Mouse (Mus musculus) hindbrain, embryonic 12.5 days (tissue): Measurements from ENCODE around the gene Dnal1. TPM values are rescaled to one million over a fixed set of nuclear protein-coding genes. Genes with fewer than 3 reads are reported as not detected.
A peak's percentile ranks its signal among the peaks of the same experiment; 100 is the strongest.

Experiments
- ATAC-seq: fragments of 200-750 bp; cut with Nextera tagmentation; 2 replicates; pipeline ENCODE4 v1.8.0; 2017; ENCODE audit warnings: moderate TSS enrichment; ENCODE audit not compliant: low FRiP score
- H3K27ac ChIP-seq: fragments of 300-500 bp; sonication (generic); 2 replicates; pipeline ENCODE4 v1.5.1; 2016; ENCODE audit warnings: mild to moderate bottlenecking
- H3K27me3 ChIP-seq: fragments of 300-500 bp; sonication (generic); 2 replicates; pipeline ENCODE4 v1.6.1; 2016; ENCODE audit warnings: mild to moderate bottlenecking
- H3K36me3 ChIP-seq: fragments of 300-500 bp; sonication (generic); 2 replicates; pipeline ENCODE4 v1.6.1; 2016; ENCODE audit warnings: mild to moderate bottlenecking
- H3K4me1 ChIP-seq: fragments of 300-500 bp; sonication (generic); 2 replicates; pipeline ENCODE4 v1.6.1; 2016
- H3K4me2 ChIP-seq: fragments of 300-500 bp; sonication (generic); replicated peaks from 2 replicates; pipeline ENCODE4 v1.6.1; 2016; ENCODE audit warnings: mild to moderate bottlenecking
- H3K4me3 ChIP-seq: fragments of 300-500 bp; sonication (generic); 2 replicates; pipeline ENCODE4 v1.5.1; 2016; ENCODE audit warnings: mild to moderate bottlenecking
- H3K9ac ChIP-seq: fragments of 300-500 bp; sonication (generic); 2 replicates; pipeline ENCODE4 v1.6.1; 2016; ENCODE audit warnings: mild to moderate bottlenecking, moderate library complexity
- H3K9me3 ChIP-seq: fragments of 300-500 bp; sonication (generic); replicated peaks from 2 replicates; pipeline ENCODE4 v1.6.1; 2016; ENCODE audit warnings: mild to moderate bottlenecking
- whole genome bisulfite sequencing: fragments of 180-500 bp; shearing (Covaris S2); methylation state at CpG from one replicate; pipeline ENCODE4 v1.1.7; 2016; 5-methylcytosine and 5-hydroxymethylcytosine counted together
- polyA plus RNA-seq: library from polyadenylated mRNA; unstranded; fragments of >200 nt; fragmentation: Nextera tagmentation; extraction: Ambion mirVana; gene quantifications from 2 replicates; pipeline ENCODE4 v1.2.1, GENCODE M21; 2016

Gene Dnal1
- polyA plus RNA-seq, 1 experiment from 2014 or later = 8.7 TPM

GRCm38 (mm10) chr12:84153414-84153813 is 39.2 kb downstream of the Dnal1 start:
- Histone ChIP-seq H3K9me3 (no peaks in the 10 kb centered on the region), H3K36me3 (peaks cover 57% of the 10 kb centered on the region), H3K27ac (no peak overlapping the region)

GRCm38 (mm10) chr12:84154786-84155522 is 40.8 kb downstream of the Dnal1 start:
- no peak overlapping the region for H3K27ac ChIP-seq
- no peaks in the 10 kb centered on the region for H3K27me3 ChIP-seq
- H3K4me3 ChIP-seq = no peak overlapping the region
- no peaks in the 10 kb centered on the region for H3K9me3 ChIP-seq
- ATAC-seq = no peak
- no peak overlapping the region for H3K4me2 ChIP-seq
- 70% methylated on average over 11 of the region's 11 CpGs for WGBS
- no peak overlapping the region for H3K9ac ChIP-seq
- H3K36me3 ChIP-seq = peaks cover 72% of the 10 kb centered on the region
- peaks cover 15% of the 10 kb centered on the region for H3K4me1 ChIP-seq

More at GRCm38 (mm10) chr12:84153414-84153813, 39.2 kb downstream of the Dnal1 start:
- Histone ChIP-seq H3K4me3 (no peak overlapping the region), H3K27me3 (no peaks in the 10 kb centered on the region), H3K9ac (no peak overlapping the region), H3K4me1 (peaks cover 22% of the 10 kb centered on the region), H3K4me2 (no peak overlapping the region)
- ATAC-seq = no peak
- WGBS = 80% methylated on average over 6 of the region's 6 CpGs

GRCm38 (mm10) chr12:84155523-84155871 is 41.3 kb downstream of the Dnal1 start:
- H3K27me3 ChIP-seq = no peaks in the 10 kb centered on the region
- H3K9me3 ChIP-seq = no peaks in the 10 kb centered on the region
- H3K4me3 ChIP-seq = no peak overlapping the region
- peaks cover 11% of the 10 kb centered on the region; the same call in 1 of the 2 replicates for H3K4me1 ChIP-seq
- ATAC-seq = no peak
- H3K36me3 ChIP-seq = peaks cover 77% of the 10 kb centered on the region
- H3K4me2 ChIP-seq = no peak overlapping the region
- H3K27ac ChIP-seq = no peak overlapping the region
- H3K9ac ChIP-seq = no peak overlapping the region
- 83% methylated on average over 2 of the region's 2 CpGs for WGBS

- Histone ChIP-seq H3K36me3 (peaks cover 79% of the 10 kb centered on the region), H3K9me3 (no peaks in the 10 kb centered on the region), H3K27ac (no peak overlapping the region), H3K4me2 (no peak overlapping the region), H3K4me3 (no peak overlapping the region), H3K9ac (no peak overlapping the region), H3K27me3 (no peaks in the 10 kb centered on the region), H3K4me1 (peaks cover 6% of the 10 kb centered on the region; the same call in 1 of the 2 replicates)
- no peak for ATAC-seq
- 96% methylated on average over 18 of the region's 18 CpGs for WGBS
These were observed 42.0 kb downstream of the Dnal1 start for GRCm38 (mm10) chr12:84156210-84156609.

- no peak overlapping the region for H3K4me3 ChIP-seq
- peaks cover 67% of the 10 kb centered on the region for H3K36me3 ChIP-seq
- no peaks in the 10 kb centered on the region for H3K4me1 ChIP-seq
- no peaks in the 10 kb centered on the region for H3K9me3 ChIP-seq
- no peak for ATAC-seq
- no peaks in the 10 kb centered on the region for H3K27me3 ChIP-seq
- no peak overlapping the region for H3K27ac ChIP-seq
- no peak overlapping the region for H3K4me2 ChIP-seq
- H3K9ac ChIP-seq = no peak overlapping the region
- 92% methylated on average over 14 of the region's 14 CpGs for WGBS
These were observed 44.0 kb downstream of the Dnal1 start for GRCm38 (mm10) chr12:84158156-84158555.

GRCm38 (mm10) chr12:84160491-84160890 is 46.3 kb downstream of the Dnal1 start:
- peaks cover 48% of the 10 kb centered on the region for H3K36me3 ChIP-seq
- H3K27me3 ChIP-seq = no peaks in the 10 kb centered on the region
- no peak overlapping the region for H3K4me3 ChIP-seq
- H3K4me2 ChIP-seq = no peak overlapping the region
- H3K9me3 ChIP-seq = no peaks in the 10 kb centered on the region
- H3K9ac ChIP-seq = no peak overlapping the region
- WGBS = 91% methylated on average over 8 of the region's 8 CpGs
- no peak for ATAC-seq
- H3K27ac ChIP-seq = no peak overlapping the region
- H3K4me1 ChIP-seq = no peaks in the 10 kb centered on the region

GRCm38 (mm10) chr12:84161116-84161515 is 47.0 kb downstream of the Dnal1 start:
- Histone ChIP-seq H3K9me3 (no peaks in the 10 kb centered on the region), H3K27ac (no peak overlapping the region), H3K4me2 (no peak overlapping the region), H3K36me3 (peaks cover 44% of the 10 kb centered on the region), H3K4me3 (no peak overlapping the region), H3K27me3 (no peaks in the 10 kb centered on the region), H3K9ac (no peak overlapping the region), H3K4me1 (no peaks in the 10 kb centered on the region)
- ATAC-seq = no peak
- WGBS = 77% methylated on average over 8 of the region's 8 CpGs

GRCm38 (mm10) chr12:84161616-84162433 is 47.7 kb downstream of the Dnal1 start:
- Histone ChIP-seq H3K9me3 (no peaks in the 10 kb centered on the region), H3K4me2 (no peak overlapping the region), H3K27me3 (no peaks in the 10 kb centered on the region), H3K27ac (no peak overlapping the region), H3K4me3 (no peak overlapping the region), H3K9ac (no peak overlapping the region), H3K4me1 (no peaks in the 10 kb centered on the region; the same call in 1 of the 2 replicates), H3K36me3 (peaks cover 37% of the 10 kb centered on the region)
- 76% methylated on average over 14 of the region's 14 CpGs for WGBS
- ATAC-seq = peak; percentile 62

- H3K9ac ChIP-seq = no peak overlapping the region
- no peak for ATAC-seq
- 89% methylated on average over 9 of the region's 9 CpGs for WGBS
These were observed 49.0 kb downstream of the Dnal1 start for GRCm38 (mm10) chr12:84163133-84163532.

GRCm38 (mm10) chr12:84163586-84164110 is 49.5 kb downstream of the Dnal1 start:
- Histone ChIP-seq H3K4me1 (no peaks in the 10 kb centered on the region; the same call in 1 of the 2 replicates), H3K27me3 (no peaks in the 10 kb centered on the region), H3K4me3 (no peak overlapping the region), H3K9ac (no peak overlapping the region), H3K36me3 (peaks cover 28% of the 10 kb centered on the region), H3K4me2 (no peak overlapping the region), H3K9me3 (no peaks in the 10 kb centered on the region), H3K27ac (no peak overlapping the region)
- 72% methylated on average over 11 of the region's 11 CpGs for WGBS
- ATAC-seq = no peak

More at GRCm38 (mm10) chr12:84163133-84163532, 49.0 kb downstream of the Dnal1 start:
- no peaks in the 10 kb centered on the region; the same call in 1 of the 2 replicates for H3K4me1 ChIP-seq
- no peak overlapping the region for H3K4me2 ChIP-seq
- no peaks in the 10 kb centered on the region for H3K27me3 ChIP-seq
- H3K36me3 ChIP-seq = peaks cover 33% of the 10 kb centered on the region
- H3K27ac ChIP-seq = no peak overlapping the region
- no peaks in the 10 kb centered on the region for H3K9me3 ChIP-seq
- no peak overlapping the region for H3K4me3 ChIP-seq

GRCm38 (mm10) chr12:84165631-84166373 is 51.6 kb downstream of the Dnal1 start:
- no peak for ATAC-seq
- no peak overlapping the region for H3K9ac ChIP-seq
- H3K4me2 ChIP-seq = no peak overlapping the region
- H3K4me1 ChIP-seq = no peaks in the 10 kb centered on the region; the same call in 1 of the 2 replicates
- WGBS = 66% methylated on average over 8 of the region's 8 CpGs
- H3K36me3 ChIP-seq = peaks cover 10% of the 10 kb centered on the region
- H3K27me3 ChIP-seq = no peaks in the 10 kb centered on the region
- H3K4me3 ChIP-seq = no peak overlapping the region
- H3K9me3 ChIP-seq = no peaks in the 10 kb centered on the region
- no peak overlapping the region for H3K27ac ChIP-seq

GRCm38 (mm10) chr12:84170610-84171009 is 56.4 kb downstream of the Dnal1 start:
- no peak overlapping the region for H3K9ac ChIP-seq
- H3K4me1 ChIP-seq = peaks cover 6% of the 10 kb centered on the region
- WGBS = 92% methylated on average over 10 of the region's 10 CpGs
- H3K4me2 ChIP-seq = no peak overlapping the region
- peaks cover 34% of the 10 kb centered on the region for H3K36me3 ChIP-seq
- no peaks in the 10 kb centered on the region for H3K9me3 ChIP-seq
- H3K27me3 ChIP-seq = no peaks in the 10 kb centered on the region
- no peak for ATAC-seq
- H3K4me3 ChIP-seq = no peak overlapping the region
- no peak overlapping the region for H3K27ac ChIP-seq
